15 mouse cellular contexts compared by ENCODE assay signal in genomic region chr13:36932066-36932465, GRCm38 (mm10).
"Had no signal": no experiment of that assay in that cellular context is flagged by ENCODE, and none has a peak within 500 bp of the region (broad histone marks: within the 10 kb centered on the region; RNA-seq: fewer than 3 reads in every experiment).

No protein-coding gene starts in this region.

- DNase-seq: lung, adult 18-20 months; lung, embryonic 14.5 days; lung, postnatal 10 days; lung, postnatal 4 days; midbrain, embryonic 14.5 days; right cerebral cortex, postnatal 14 days; thymus, adult 18-20 months; thymus, postnatal 14 days; thymus, postnatal 4 days had no signal

- H3K4me1 ChIP-seq: midbrain, embryonic 10.5 days; midbrain, embryonic 12.5 days; neural tube, embryonic 13.5 days; neural tube, embryonic 15.5 days had no signal

- H3K9me3 ChIP-seq: midbrain, embryonic 10.5 days; midbrain, embryonic 12.5 days; neural tube, embryonic 13.5 days; neural tube, embryonic 15.5 days had no signal

- H3K27ac ChIP-seq: midbrain, embryonic 10.5 days; midbrain, embryonic 12.5 days; neural tube, embryonic 13.5 days; neural tube, embryonic 15.5 days had no signal

- H3K9ac ChIP-seq: lung, embryonic 14.5 days; midbrain, embryonic 12.5 days; neural tube, embryonic 13.5 days; neural tube, embryonic 15.5 days had no signal

- H3K4me3 ChIP-seq: midbrain, embryonic 10.5 days; midbrain, embryonic 12.5 days; myocyte; neural tube, embryonic 13.5 days; neural tube, embryonic 15.5 days had no signal

- H3K27me3 ChIP-seq: midbrain, embryonic 12.5 days; neural tube, embryonic 13.5 days; neural tube, embryonic 15.5 days had no signal

- H3K36me3 ChIP-seq: midbrain, embryonic 10.5 days; midbrain, embryonic 12.5 days; neural tube, embryonic 13.5 days; neural tube, embryonic 15.5 days had no signal

- ATAC-seq: midbrain, embryonic 16.5 days had no signal

- H3K4me2 ChIP-seq: lung, embryonic 14.5 days; midbrain, embryonic 12.5 days; neural tube, embryonic 13.5 days; neural tube, embryonic 15.5 days had no signal
